Mouse (Mus musculus): Measurements from ENCODE around the gene Lrrc39. TPM values are rescaled to one million over a fixed set of nuclear protein-coding genes. Genes with fewer than 3 reads are reported as not detected.
"Not testable (repeated sequence)": the region's sequence is repeated elsewhere in the genome, so short reads cannot be mapped to it uniquely, and the experiment has no call there.

Gene Lrrc39
- polyA plus RNA-seq, 1 experiment from 2014 or later, result 2.8 TPM

DNA sequence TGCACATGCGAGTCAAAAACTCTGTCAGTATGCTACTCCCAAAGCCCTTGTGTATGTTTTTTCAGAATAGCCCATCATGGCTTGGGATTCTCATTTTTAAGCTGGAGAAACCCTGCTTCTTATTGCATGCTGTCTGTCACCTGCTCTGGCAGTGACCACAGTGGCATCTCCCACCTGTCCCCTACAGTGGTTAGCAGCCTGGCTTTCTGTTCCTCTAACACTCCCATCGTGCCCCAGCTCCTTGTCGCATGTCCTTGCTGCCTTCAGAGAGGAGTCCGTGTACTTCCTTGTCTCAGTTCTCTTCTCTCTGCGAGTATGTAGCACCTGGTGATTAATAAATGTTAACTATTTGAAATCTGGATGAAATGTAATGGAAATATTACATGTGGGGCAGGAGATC lies 15.3 kb upstream of the Lrrc39 start:
- H3K36me3 ChIP-seq (ENCODE audit: control insufficient read depth, insufficient read depth, low read length), result peaks cover 12% of the 10 kb centered on the region; the same call in 1 of the 2 replicates
- 83% methylated on average over 5 of the region's 5 CpGs for WGBS

DNA sequence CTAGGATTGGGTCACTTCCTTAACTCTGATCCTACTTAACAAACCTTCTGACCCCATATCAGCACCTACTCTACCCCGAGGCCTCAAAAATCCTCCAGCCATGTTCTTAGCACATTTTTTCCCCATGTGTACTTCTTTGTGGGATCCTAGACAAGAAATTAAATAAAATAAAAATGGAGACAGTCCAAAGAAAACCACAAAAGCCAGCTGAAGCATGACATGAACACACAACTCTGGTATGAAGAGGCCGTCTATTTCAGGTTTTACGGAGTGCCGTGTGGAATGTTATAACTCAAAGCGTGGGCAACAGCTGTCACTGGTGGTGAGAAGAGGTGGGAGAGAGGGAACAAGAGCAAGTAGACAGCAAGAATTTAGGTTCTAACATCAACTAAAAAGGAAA lies 11.4 kb upstream of the Lrrc39 start:
- H3K27ac ChIP-seq (ENCODE audit: low read depth, low read length), result no peak overlapping the region
- H3K4me1 ChIP-seq (replicated peaks; ENCODE audit: control insufficient read depth, insufficient read depth, low read length), result no peaks in the 10 kb centered on the region
- H3K9ac ChIP-seq (ENCODE audit: low read depth, low read length), result no peak overlapping the region
- H3K9me3 ChIP-seq (ENCODE audit: control insufficient read depth, low read length), result no peaks in the 10 kb centered on the region
- H3K36me3 ChIP-seq (ENCODE audit: control insufficient read depth, insufficient read depth, low read length), result peaks cover 8% of the 10 kb centered on the region; the same call in 1 of the 2 replicates
- WGBS, result 91% methylated on average over 5 of the region's 5 CpGs
- ATAC-seq (replicated peaks; ENCODE audit: low FRiP score) (no peak), DNase-seq (ENCODE audit: low spot score) (no peak)
- no peak overlapping the region for H3K4me3 ChIP-seq (ENCODE audit: low read depth, low read length)
- H3K27me3 ChIP-seq (replicated peaks; ENCODE audit: control insufficient read depth, insufficient read depth, low read length), result no peaks in the 10 kb centered on the region
- no peak overlapping the region for H3K4me2 ChIP-seq

More for the DNA sequence above, 15.3 kb upstream of the Lrrc39 start:
- DNase-seq (ENCODE audit: low spot score), result no peak
- Histone ChIP-seq H3K27ac (ENCODE audit: low read depth, low read length) (no peak overlapping the region), H3K4me2 (no peak overlapping the region), H3K9ac (ENCODE audit: low read depth, low read length) (no peak overlapping the region), H3K9me3 (ENCODE audit: control insufficient read depth, low read length) (no peaks in the 10 kb centered on the region), H3K27me3 (replicated peaks; ENCODE audit: control insufficient read depth, insufficient read depth, low read length) (no peaks in the 10 kb centered on the region), H3K4me1 (replicated peaks; ENCODE audit: control insufficient read depth, insufficient read depth, low read length) (peaks cover 1% of the 10 kb centered on the region; the same call in 1 of the 2 replicates), H3K4me3 (ENCODE audit: low read depth, low read length) (no peak overlapping the region)
- ATAC-seq (replicated peaks; ENCODE audit: low FRiP score), result no peak

DNA sequence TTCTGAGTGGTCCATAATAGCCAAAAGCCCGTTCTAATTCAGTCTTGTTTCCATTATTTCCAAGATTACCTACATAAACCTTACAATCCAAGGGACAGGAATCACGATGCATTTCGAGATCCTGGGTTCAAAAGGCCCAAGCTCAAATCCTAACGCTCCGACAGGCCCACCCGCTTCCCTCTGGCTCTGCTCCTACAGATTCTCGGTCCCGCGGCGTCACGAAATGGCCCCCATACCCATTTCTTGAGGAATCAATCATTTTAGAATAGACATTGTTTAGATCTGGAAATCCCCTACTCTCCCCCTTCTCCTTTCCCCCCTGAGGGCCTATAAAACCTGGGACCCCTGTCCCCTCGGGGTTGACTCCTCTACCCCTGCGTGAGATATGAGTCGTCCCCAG lies 1.5 kb upstream of the Lrrc39 start:
- 94% methylated on average over 13 of the region's 14 CpGs for WGBS
- H3K27ac ChIP-seq (ENCODE audit: low read depth, low read length); ATAC-seq (replicated peaks; ENCODE audit: low FRiP score); H3K4me2 ChIP-seq; H3K36me3 ChIP-seq (ENCODE audit: control insufficient read depth, insufficient read depth, low read length); H3K4me3 ChIP-seq (ENCODE audit: low read depth, low read length); H3K9me3 ChIP-seq (ENCODE audit: control insufficient read depth, low read length); H3K9ac ChIP-seq (ENCODE audit: low read depth, low read length); H3K27me3 ChIP-seq (replicated peaks; ENCODE audit: control insufficient read depth, insufficient read depth, low read length); DNase-seq (ENCODE audit: low spot score): not testable (repeated sequence)
- H3K4me1 ChIP-seq (replicated peaks; ENCODE audit: control insufficient read depth, insufficient read depth, low read length), result peaks cover 12% of the 10 kb centered on the region

DNA sequence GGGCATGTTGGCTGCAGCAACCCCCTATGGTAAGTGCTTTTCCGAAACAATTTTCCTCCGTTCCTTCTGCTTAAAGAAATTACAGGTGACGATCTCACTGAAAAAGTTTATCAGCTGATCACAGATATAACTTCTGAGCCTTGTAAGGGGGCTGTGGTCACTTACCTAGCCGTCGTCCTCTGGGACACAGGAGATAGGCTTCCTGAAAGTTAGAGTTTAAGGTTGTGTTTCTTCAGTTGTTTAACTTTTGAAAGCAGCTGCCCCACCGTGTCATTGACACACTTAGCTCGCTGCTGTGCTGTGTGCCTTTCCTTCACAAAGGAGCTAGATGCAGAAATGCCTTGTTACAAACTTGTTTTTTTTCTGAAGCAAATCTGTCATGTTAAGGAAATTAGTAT lies 321 bp downstream of the Lrrc39 start:
- Histone ChIP-seq H3K9me3 (ENCODE audit: control insufficient read depth, low read length) (peaks cover 3% of the 10 kb centered on the region; the same call in 1 of the 2 replicates), H3K27me3 (replicated peaks; ENCODE audit: control insufficient read depth, insufficient read depth, low read length) (no peaks in the 10 kb centered on the region), H3K9ac (ENCODE audit: low read depth, low read length) (peak overlapping the region; percentile 60), H3K4me2 (peak overlapping the region; percentile 75), H3K4me3 (ENCODE audit: low read depth, low read length) (peak overlapping the region; percentile 50), H3K36me3 (ENCODE audit: control insufficient read depth, insufficient read depth, low read length) (peaks cover 5% of the 10 kb centered on the region; the same call in 1 of the 2 replicates), H3K4me1 (replicated peaks; ENCODE audit: control insufficient read depth, insufficient read depth, low read length) (peaks cover 12% of the 10 kb centered on the region), H3K27ac (ENCODE audit: low read depth, low read length) (peak overlapping the region; percentile 91)
- ATAC-seq (replicated peaks; ENCODE audit: low FRiP score), result peak; percentile 64
- no peak for DNase-seq (ENCODE audit: low spot score)
- 29% methylated on average over 7 of the region's 7 CpGs for WGBS

DNA sequence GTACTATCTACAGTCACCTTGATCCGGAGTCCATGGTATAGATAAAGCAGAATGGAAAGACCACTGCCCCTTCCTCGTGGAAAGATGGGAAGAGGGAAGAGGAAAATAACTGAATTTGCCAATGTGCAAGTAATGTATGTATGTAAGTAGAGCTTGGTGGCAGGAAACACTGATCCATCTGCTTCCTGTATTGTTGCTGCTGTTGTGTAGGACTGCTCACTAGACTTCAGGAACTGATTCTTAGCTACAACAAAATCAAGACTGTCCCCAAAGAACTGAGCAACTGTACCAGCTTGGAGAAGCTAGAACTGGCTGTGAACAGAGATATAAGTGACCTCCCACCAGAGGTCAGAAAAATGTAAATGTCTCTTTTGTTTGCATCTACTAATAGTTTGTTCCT lies 7.9 kb downstream of the Lrrc39 start:
- Histone ChIP-seq H3K4me3 (ENCODE audit: low read depth, low read length) (no peak overlapping the region), H3K4me1 (replicated peaks; ENCODE audit: control insufficient read depth, insufficient read depth, low read length) (no peaks in the 10 kb centered on the region), H3K27ac (ENCODE audit: low read depth, low read length) (no peak overlapping the region), H3K27me3 (replicated peaks; ENCODE audit: control insufficient read depth, insufficient read depth, low read length) (no peaks in the 10 kb centered on the region), H3K9ac (ENCODE audit: low read depth, low read length) (no peak overlapping the region), H3K36me3 (ENCODE audit: control insufficient read depth, insufficient read depth, low read length) (peaks cover 5% of the 10 kb centered on the region; the same call in 1 of the 2 replicates), H3K9me3 (ENCODE audit: control insufficient read depth, low read length) (peaks cover 3% of the 10 kb centered on the region; the same call in 1 of the 2 replicates), H3K4me2 (no peak overlapping the region)
- ATAC-seq (replicated peaks; ENCODE audit: low FRiP score), result no peak
- 37% methylated on average over 2 of the region's 2 CpGs for WGBS
- DNase-seq (ENCODE audit: low spot score), result no peak

DNA sequence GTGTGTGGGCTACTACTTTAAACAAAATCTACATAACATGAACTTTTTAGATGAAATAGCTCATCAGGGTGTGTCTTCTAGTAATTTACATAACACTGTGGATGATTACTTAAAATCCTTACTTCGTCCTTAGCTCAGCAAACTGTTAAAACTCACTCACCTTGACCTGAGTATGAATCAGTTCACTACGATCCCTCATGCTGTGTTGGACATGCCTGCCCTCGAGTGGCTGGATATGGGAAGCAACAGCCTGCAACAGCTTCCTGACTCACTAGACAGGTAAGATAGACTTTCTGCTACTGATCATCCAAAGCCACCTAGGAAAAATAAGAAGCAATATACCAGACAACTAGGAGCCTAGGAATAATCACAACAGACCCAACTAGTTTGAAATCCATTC lies 14.5 kb downstream of the Lrrc39 start:
- H3K9ac ChIP-seq (ENCODE audit: low read depth, low read length), result no peak overlapping the region
- H3K36me3 ChIP-seq (ENCODE audit: control insufficient read depth, insufficient read depth, low read length), result peaks cover 10% of the 10 kb centered on the region
- H3K4me2 ChIP-seq, result no peak overlapping the region
- WGBS, result 58% methylated on average over 3 of the region's 3 CpGs
- no peaks in the 10 kb centered on the region for H3K9me3 ChIP-seq (ENCODE audit: control insufficient read depth, low read length)
- no peak overlapping the region for H3K27ac ChIP-seq (ENCODE audit: low read depth, low read length)
- no peaks in the 10 kb centered on the region for H3K4me1 ChIP-seq (replicated peaks; ENCODE audit: control insufficient read depth, insufficient read depth, low read length)
- ATAC-seq (replicated peaks; ENCODE audit: low FRiP score) (no peak), DNase-seq (ENCODE audit: low spot score) (no peak)
- H3K4me3 ChIP-seq (ENCODE audit: low read depth, low read length), result no peak overlapping the region
- no peaks in the 10 kb centered on the region for H3K27me3 ChIP-seq (replicated peaks; ENCODE audit: control insufficient read depth, insufficient read depth, low read length)

DNA sequence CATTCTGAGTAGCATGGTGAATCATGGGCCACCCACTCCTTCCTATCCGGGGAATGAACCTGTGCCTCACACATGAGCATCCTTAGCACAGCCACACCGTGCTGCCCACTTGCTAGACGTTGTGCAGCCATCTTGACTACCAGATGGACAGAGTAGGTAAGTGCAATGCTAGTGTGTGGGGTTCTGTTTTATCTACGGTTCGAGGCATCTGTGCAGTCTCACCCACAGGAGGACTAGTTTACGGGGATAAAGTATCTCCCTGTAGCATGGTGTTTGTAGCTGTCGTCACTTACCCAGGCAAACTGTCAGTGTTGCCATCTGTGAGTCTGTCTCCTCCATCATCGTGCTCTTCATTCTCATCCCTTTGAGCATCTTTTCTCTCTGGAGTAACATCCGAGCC lies 19.4 kb downstream of the Lrrc39 start:
- Histone ChIP-seq H3K36me3 (ENCODE audit: control insufficient read depth, insufficient read depth, low read length) (peaks cover 37% of the 10 kb centered on the region), H3K9ac (ENCODE audit: low read depth, low read length) (no peak overlapping the region), H3K4me3 (ENCODE audit: low read depth, low read length) (no peak overlapping the region), H3K27me3 (replicated peaks; ENCODE audit: control insufficient read depth, insufficient read depth, low read length) (no peaks in the 10 kb centered on the region), H3K4me2 (no peak overlapping the region), H3K27ac (ENCODE audit: low read depth, low read length) (no peak overlapping the region), H3K9me3 (ENCODE audit: control insufficient read depth, low read length) (no peaks in the 10 kb centered on the region), H3K4me1 (replicated peaks; ENCODE audit: control insufficient read depth, insufficient read depth, low read length) (no peaks in the 10 kb centered on the region)
- ATAC-seq (replicated peaks; ENCODE audit: low FRiP score) (no peak), DNase-seq (ENCODE audit: low spot score) (no peak)
- WGBS, result 94% methylated on average over 9 of the region's 9 CpGs

DNA sequence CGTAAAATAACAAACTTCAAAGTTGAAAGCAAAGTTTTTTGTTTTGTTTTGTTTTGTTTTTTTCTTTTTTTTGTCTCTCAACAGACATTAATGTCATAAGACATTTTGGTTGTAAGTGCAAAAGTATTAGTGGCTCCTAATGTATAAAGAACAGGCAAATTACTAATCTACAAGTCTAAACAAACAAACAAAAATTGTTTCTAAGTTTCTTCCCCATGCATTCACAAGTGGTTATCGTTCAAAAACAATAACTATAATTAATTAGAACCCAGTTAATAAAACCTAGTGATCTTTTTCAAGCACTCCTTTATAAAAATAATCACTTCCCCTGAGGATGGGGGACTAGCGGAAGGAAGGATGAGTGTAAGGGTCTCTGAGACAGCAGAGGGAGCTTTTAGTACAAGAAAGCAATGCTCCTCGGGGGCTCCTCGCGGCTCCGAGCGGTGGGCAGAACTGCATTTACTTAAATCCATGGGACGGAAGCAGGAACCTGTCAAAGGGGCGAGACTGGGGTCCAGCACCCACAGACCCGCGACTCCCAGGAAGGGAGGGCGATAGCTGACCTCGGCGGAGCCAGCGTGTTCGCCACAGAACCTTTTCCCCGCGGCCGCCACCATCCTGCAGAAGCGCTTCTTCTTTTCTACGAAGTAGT lies 31.4 kb downstream of the Lrrc39 start:
- Histone ChIP-seq H3K4me2 (peak overlapping the region; percentile 62), H3K27me3 (replicated peaks; ENCODE audit: control insufficient read depth, insufficient read depth, low read length) (no peaks in the 10 kb centered on the region), H3K27ac (ENCODE audit: low read depth, low read length) (peak overlapping the region; percentile 33), H3K9ac (ENCODE audit: low read depth, low read length) (peak overlapping the region; percentile 91), H3K9me3 (ENCODE audit: control insufficient read depth, low read length) (no peaks in the 10 kb centered on the region), H3K4me1 (replicated peaks; ENCODE audit: control insufficient read depth, insufficient read depth, low read length) (peaks cover 9% of the 10 kb centered on the region; the same call in 1 of the 2 replicates), H3K4me3 (ENCODE audit: low read depth, low read length) (peak overlapping the region; percentile 82), H3K36me3 (ENCODE audit: control insufficient read depth, insufficient read depth, low read length) (peaks cover 10% of the 10 kb centered on the region)
- WGBS, result 2% methylated on average over 22 of the region's 22 CpGs
- DNase-seq (ENCODE audit: low spot score) (no peak), ATAC-seq (replicated peaks; ENCODE audit: low FRiP score) (peak; percentile 59)

Measured in liver, embryonic 11.5 days (tissue).